Mouse (Mus musculus) E14TG2a.4 (cell line): ENCODE results near the gene Ppp2r2c.

ENCODE experiments used
- CTCF ChIP-seq: conservative IDR thresholded peaks from 2 replicates; pipeline ENCODE4 v1.5.1; 2014; ENCODE audit warnings: low read length
- NANOG ChIP-seq: IDR thresholded peaks from 2 replicates; pipeline ENCODE4 v1.6.1; 2014; ENCODE audit warnings: borderline replicate concordance, low read length, mixed read lengths
- POU5F1 ChIP-seq: IDR thresholded peaks from 2 replicates; pipeline ENCODE4 v1.6.1; 2014; ENCODE audit warnings: low read length, borderline replicate concordance

GRCm38 (mm10) chr5:36868266-36869090 is at the start of gene Ppp2r2c:
- TF ChIP-seq CTCF (no peak), NANOG (no peak), POU5F1 (no peak)
